Mouse (Mus musculus) intestine, embryonic 16.5 days (tissue): Measurements from ENCODE around the gene S100a10. TPM values are rescaled to one million over a fixed set of nuclear protein-coding genes. Genes with fewer than 3 reads are reported as not detected.
A peak's percentile ranks its signal among the peaks of the same experiment; 100 is the strongest.

Source experiments
- ATAC-seq: fragments of 200-750 bp; cut with Nextera tagmentation; 2 replicates; pipeline ENCODE4 v1.8.0; 2017; ENCODE audit warnings: moderate TSS enrichment, moderate library complexity
- H3K27ac ChIP-seq: fragments of 300-500 bp; sonication (generic); 2 replicates; pipeline ENCODE4 v1.5.1; 2014; ENCODE audit warnings: mild to moderate bottlenecking, low read length
- H3K27me3 ChIP-seq: fragments of 300-500 bp; sonication (generic); replicated peaks from 2 replicates; pipeline ENCODE4 v1.6.1; 2014; ENCODE audit warnings: low read length, control low read depth, mixed read lengths; ENCODE audit not compliant: control insufficient read depth, insufficient read depth
- H3K36me3 ChIP-seq: fragments of 300-500 bp; sonication (generic); 2 replicates; pipeline ENCODE4 v1.6.1; 2014; ENCODE audit warnings: low read length, control low read depth; ENCODE audit not compliant: control insufficient read depth, insufficient read depth
- H3K4me1 ChIP-seq: fragments of 300-500 bp; sonication (generic); 2 replicates; pipeline ENCODE4 v1.6.1; 2014; ENCODE audit warnings: low read length, control low read depth, mixed read lengths; ENCODE audit not compliant: control insufficient read depth, insufficient read depth
- H3K4me2 ChIP-seq: fragments of 300-500 bp; sonication (generic); 2 replicates; pipeline ENCODE4 v1.6.1; 2014; ENCODE audit warnings: low read depth, low read length, control low read depth
- H3K4me3 ChIP-seq: fragments of 300-500 bp; sonication (generic); 2 replicates; pipeline ENCODE4 v1.5.1; 2014; ENCODE audit warnings: mild to moderate bottlenecking, low read length
- H3K9ac ChIP-seq: fragments of 300-500 bp; sonication (generic); 2 replicates; pipeline ENCODE4 v1.6.1; 2014; ENCODE audit warnings: low read depth, low read length
- H3K9me3 ChIP-seq: fragments of 300-500 bp; sonication (generic); 2 replicates; pipeline ENCODE4 v1.6.1; 2016; ENCODE audit warnings: low read length, control low read depth; ENCODE audit not compliant: control insufficient read depth
- WGBS: fragments of 180-500 bp; shearing (Covaris S2); extraction: QIAGEN DNeasy Blood & Tissue Kit; methylation state at CpG from one replicate; pipeline ENCODE4 v1.1.7; 2014; 5-methylcytosine and 5-hydroxymethylcytosine counted together
- polyA plus RNA-seq: library from polyadenylated mRNA; unstranded; fragments of >200 nt; fragmentation: Nextera tagmentation; extraction: Ambion mirVana; gene quantifications from 2 replicates; pipeline ENCODE4 v1.2.1, GENCODE M21; 2015

Gene S100a10
- polyA plus RNA-seq, 1 experiment from 2014 or later: 722 TPM

- H3K4me3 ChIP-seq: no peak overlapping the region
- no peaks in the 10 kb centered on the region for H3K27me3 ChIP-seq
- peaks cover 12% of the 10 kb centered on the region for H3K4me1 ChIP-seq
- no peak overlapping the region for H3K27ac ChIP-seq
- no peaks in the 10 kb centered on the region for H3K9me3 ChIP-seq
- WGBS: 58% methylated on average over 2 of the region's 2 CpGs
- H3K9ac ChIP-seq: no peak overlapping the region
- no peak overlapping the region for H3K4me2 ChIP-seq
- ATAC-seq: no peak
- H3K36me3 ChIP-seq: no peaks in the 10 kb centered on the region
Measured at GRCm38 (mm10) chr3:93517343-93517742, 37.5 kb upstream of the S100a10 start.

GRCm38 (mm10) chr3:93519856-93520329, 35.0 kb upstream of the S100a10 start:
- peak overlapping the region; percentile 75 for H3K4me3 ChIP-seq
- no peaks in the 10 kb centered on the region for H3K27me3 ChIP-seq
- peak; percentile 7 for ATAC-seq
- WGBS: 56% methylated on average over 5 of the region's 5 CpGs
- H3K27ac ChIP-seq: 0 out of 2 replicates have a peak overlapping the region, but pooled peaks have one; percentile 85
- 0 out of 2 replicates have a peak, but pooled peaks cover 3% of the 10 kb centered on the region for H3K36me3 ChIP-seq
- peak overlapping the region; percentile 83 for H3K9ac ChIP-seq
- H3K4me1 ChIP-seq: peaks cover 12% of the 10 kb centered on the region
- peak overlapping the region; percentile 60 for H3K4me2 ChIP-seq
- no peaks in the 10 kb centered on the region for H3K9me3 ChIP-seq

- peak; percentile 95 for ATAC-seq
- WGBS: under 1% methylated on average over 38 of the region's 38 CpGs
- Histone ChIP-seq H3K9ac (peak within 1 kb of the TSS; percentile 83), H3K27ac (peak within 1 kb of the TSS; percentile 85), H3K27me3 (no peaks in the 10 kb centered on the region), H3K36me3 (0 out of 2 replicates have a peak, but pooled peaks cover 3% of the 10 kb centered on the region), H3K4me2 (peak within 1 kb of the TSS; percentile 60), H3K9me3 (no peaks in the 10 kb centered on the region), H3K4me3 (peak within 1 kb of the TSS; percentile 75), H3K4me1 (peaks cover 12% of the 10 kb centered on the region)
Measured at GRCm38 (mm10) chr3:93520330-93521193, 34.3 kb upstream of the S100a10 start, which contains the start of gene S100a11. TSS of gene S100a11 (plus strand) at chr3:93520488.

- peak overlapping the region; percentile 83; the same call in 1 of the 2 replicates for H3K9ac ChIP-seq
- H3K27ac ChIP-seq: no peak overlapping the region
- 88% methylated on average over 8 of the region's 8 CpGs for WGBS
Measured at GRCm38 (mm10) chr3:93521462-93522057, 33.3 kb upstream of the S100a10 start.

GRCm38 (mm10) chr3:93522611-93523010, 32.3 kb upstream of the S100a10 start:
- peaks cover 12% of the 10 kb centered on the region for H3K4me1 ChIP-seq
- 38% methylated on average over 7 of the region's 7 CpGs for WGBS
- no peaks in the 10 kb centered on the region for H3K9me3 ChIP-seq
- H3K27ac ChIP-seq: no peak overlapping the region
- H3K9ac ChIP-seq: no peak overlapping the region
- peak overlapping the region; percentile 15; the same call in 1 of the 2 replicates for H3K4me2 ChIP-seq
- ATAC-seq: 0 out of 2 replicates have a peak, but pooled peaks have one; percentile 4
- H3K4me3 ChIP-seq: no peak overlapping the region
- peaks cover 10% of the 10 kb centered on the region for H3K36me3 ChIP-seq
- H3K27me3 ChIP-seq: no peaks in the 10 kb centered on the region

More at GRCm38 (mm10) chr3:93521462-93522057, 33.3 kb upstream of the S100a10 start:
- Histone ChIP-seq H3K4me1 (peaks cover 12% of the 10 kb centered on the region), H3K36me3 (peaks cover 7% of the 10 kb centered on the region), H3K4me3 (peak overlapping the region; percentile 75), H3K4me2 (peak overlapping the region; percentile 60), H3K9me3 (no peaks in the 10 kb centered on the region), H3K27me3 (no peaks in the 10 kb centered on the region)
- no peak for ATAC-seq

- Histone ChIP-seq H3K9ac (no peak overlapping the region), H3K36me3 (peaks cover 10% of the 10 kb centered on the region), H3K27me3 (no peaks in the 10 kb centered on the region), H3K27ac (no peak overlapping the region), H3K9me3 (no peaks in the 10 kb centered on the region), H3K4me3 (no peak overlapping the region), H3K4me1 (no peaks in the 10 kb centered on the region), H3K4me2 (no peak overlapping the region)
- no peak for ATAC-seq
- 84% methylated on average over 3 of the region's 3 CpGs for WGBS
Measured at GRCm38 (mm10) chr3:93527300-93527699, 27.6 kb upstream of the S100a10 start.

- Histone ChIP-seq H3K4me1 (no peaks in the 10 kb centered on the region), H3K27ac (no peak overlapping the region), H3K36me3 (peaks cover 10% of the 10 kb centered on the region), H3K27me3 (no peaks in the 10 kb centered on the region), H3K9me3 (no peaks in the 10 kb centered on the region), H3K9ac (no peak overlapping the region), H3K4me3 (no peak overlapping the region), H3K4me2 (no peak overlapping the region)
- 78% methylated on average over 5 of the region's 5 CpGs for WGBS
- no peak for ATAC-seq
Measured at GRCm38 (mm10) chr3:93528807-93529206, 26.1 kb upstream of the S100a10 start.

GRCm38 (mm10) chr3:93537068-93537576, 17.8 kb upstream of the S100a10 start:
- H3K36me3 ChIP-seq: no peaks in the 10 kb centered on the region
- H3K4me2 ChIP-seq: no peak overlapping the region
- no peaks in the 10 kb centered on the region for H3K27me3 ChIP-seq
- no peaks in the 10 kb centered on the region for H3K4me1 ChIP-seq
- ATAC-seq: peak; percentile 71
- H3K4me3 ChIP-seq: no peak overlapping the region
- no peaks in the 10 kb centered on the region for H3K9me3 ChIP-seq
- no peak overlapping the region for H3K27ac ChIP-seq
- 45% methylated on average over 2 of the region's 2 CpGs for whole genome bisulfite sequencing
- H3K9ac ChIP-seq: no peak overlapping the region

- WGBS: 77% methylated on average over 2 of the region's 2 CpGs
- no peak for ATAC-seq
- no peaks in the 10 kb centered on the region for H3K27me3 ChIP-seq
- no peak overlapping the region for H3K4me2 ChIP-seq
- H3K4me1 ChIP-seq: no peaks in the 10 kb centered on the region
- no peak overlapping the region for H3K27ac ChIP-seq
- H3K9ac ChIP-seq: no peak overlapping the region
- no peaks in the 10 kb centered on the region for H3K9me3 ChIP-seq
- H3K36me3 ChIP-seq: no peaks in the 10 kb centered on the region
- H3K4me3 ChIP-seq: no peak overlapping the region
Measured at GRCm38 (mm10) chr3:93538486-93538885, 16.4 kb upstream of the S100a10 start.
